Mouse (Mus musculus) C2C12 (cell line): ENCODE measurements around the gene Syn3. TPM values are rescaled to one million over a fixed set of nuclear protein-coding genes. Genes with fewer than 3 reads are reported as not detected.
A peak's percentile ranks its signal among the peaks of the same experiment; 100 is the strongest.
"Not testable (repeated sequence)": the region's sequence is repeated elsewhere in the genome, so short reads cannot be mapped to it uniquely, and the experiment has no call there.

Experiments
- H3K27me3 ChIP-seq: one replicate; pipeline ENCODE4 v1.6.1; 2011; ENCODE audit not compliant: control insufficient read depth, insufficient read depth, insufficient read length
- H3K36me3 ChIP-seq: one replicate; pipeline ENCODE4 v1.6.1; 2011; ENCODE audit not compliant: control insufficient read depth, insufficient read depth
- H3K4me3 ChIP-seq: one replicate; pipeline ENCODE4 v1.5.1; 2011; ENCODE audit warnings: mild to moderate bottlenecking, control low read depth; ENCODE audit not compliant: poor library complexity, insufficient read depth, severe bottlenecking
- H3K79me2 ChIP-seq: one replicate; pipeline ENCODE4 v1.6.1; 2011; ENCODE audit not compliant: control insufficient read depth, insufficient read depth
- H3K79me3 ChIP-seq: one replicate; pipeline ENCODE4 v1.6.1; 2011; ENCODE audit warnings: low read depth, control low read depth
- H3ac ChIP-seq: one replicate; pipeline ENCODE3; 2011; ENCODE audit warnings: low read depth; ENCODE audit not compliant: control insufficient read depth, insufficient read length
- CEBPB ChIP-seq: IDR thresholded peaks from one replicate; pipeline ENCODE4 v1.6.1; 2011; ENCODE audit warnings: low read depth, mild to moderate bottlenecking, control low read depth, moderate library complexity
- CTCF ChIP-seq: IDR thresholded peaks from one replicate; pipeline ENCODE4 v1.5.1; 2011; ENCODE audit not compliant: control insufficient read depth, insufficient read depth, insufficient read length
- FOSL1 ChIP-seq: IDR thresholded peaks from one replicate; pipeline ENCODE4 v1.8.0; 2011; ENCODE audit warnings: mild to moderate bottlenecking, low read length; ENCODE audit not compliant: poor library complexity, insufficient read depth, severe bottlenecking
- MAX ChIP-seq: IDR thresholded peaks from one replicate; pipeline ENCODE4 v1.6.1; 2011; ENCODE audit warnings: mild to moderate bottlenecking, control low read depth
- MYOD1 ChIP-seq: IDR thresholded peaks from one replicate; pipeline ENCODE4 v1.6.1; 2011; ENCODE audit warnings: low read depth; ENCODE audit not compliant: control insufficient read depth, insufficient read length
- MYOG ChIP-seq: IDR thresholded peaks from one replicate; pipeline ENCODE4 v1.6.1; 2011; ENCODE audit not compliant: control insufficient read depth, insufficient read length; ENCODE audit errors: extremely low read depth
- USF1 ChIP-seq: IDR thresholded peaks from one replicate; pipeline ENCODE4 v1.6.1; 2011; ENCODE audit warnings: low read depth, mild to moderate bottlenecking, control low read depth, moderate library complexity
- polyA plus RNA-seq: library from polyadenylated mRNA; unstranded; fragments of >200 nt; fragmentation: generic; extraction: Trizol; gene quantifications from one replicate; pipeline ENCODE4 v1.2.1, GENCODE M21; 2012; ENCODE audit warnings: missing spikeins

The Syn3 gene
- polyA plus RNA-seq, 1 experiment = 0.20 TPM

GRCm38 (mm10) chr10:86129046-86129445 is 369.6 kb downstream of the Syn3 start:
- no peaks in the 10 kb centered on the region for H3K79me3 ChIP-seq
- no peaks in the 10 kb centered on the region for H3K27me3 ChIP-seq
- no peaks in the 10 kb centered on the region for H3K36me3 ChIP-seq

GRCm38 (mm10) chr10:86126478-86126877 is 372.2 kb downstream of the Syn3 start:
- Histone ChIP-seq H3K79me2 (no peaks in the 10 kb centered on the region), H3K4me3 (no peak overlapping the region), H3K27me3 (no peaks in the 10 kb centered on the region), H3ac (no peak overlapping the region), H3K36me3 (no peaks in the 10 kb centered on the region), H3K79me3 (no peaks in the 10 kb centered on the region)
- TF ChIP-seq CEBPB (peak; percentile 58), MYOD1 (peak; percentile 81), MYOG (no peak), USF1 (no peak), FOSL1 (peak; percentile 27), MAX (peak; percentile 17)

More at GRCm38 (mm10) chr10:86129046-86129445, 369.6 kb downstream of the Syn3 start:
- Histone ChIP-seq H3K4me3 (no peak overlapping the region), H3K79me2 (no peaks in the 10 kb centered on the region), H3ac (no peak overlapping the region)
- no peak for TF ChIP-seq MYOG
- TF ChIP-seq MYOD1 = no peak
- TF ChIP-seq USF1 = no peak
- no peak for TF ChIP-seq CEBPB
- no peak for TF ChIP-seq CTCF
- no peak for TF ChIP-seq MAX
- no peak for TF ChIP-seq FOSL1

DNA sequence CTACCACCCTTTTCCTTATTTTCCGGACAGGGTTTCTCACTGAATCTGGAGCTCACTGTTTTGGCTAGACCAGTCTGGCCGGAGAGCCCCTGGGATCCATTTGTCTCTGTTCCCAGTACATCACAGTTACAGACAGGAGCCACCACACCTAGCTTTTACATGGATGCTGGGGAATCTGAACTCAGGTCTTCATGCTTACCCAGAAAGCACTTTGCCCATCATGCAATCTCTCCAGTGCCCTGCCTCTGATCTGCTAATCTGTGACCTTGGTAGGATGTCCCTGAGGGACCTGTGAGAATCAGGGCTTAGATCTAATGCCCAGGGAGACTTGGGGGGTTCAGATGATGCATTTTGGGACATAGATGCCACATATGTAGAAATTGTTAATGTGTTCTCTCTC is 373.3 kb downstream of the Syn3 start:
- no peaks in the 10 kb centered on the region for H3K79me3 ChIP-seq
- TF ChIP-seq MYOG = no peak
- no peak for TF ChIP-seq USF1
- TF ChIP-seq MYOD1 = no peak
- no peak for TF ChIP-seq CEBPB
- TF ChIP-seq CTCF = no peak
- TF ChIP-seq MAX = no peak
- TF ChIP-seq FOSL1 = no peak
- H3K36me3 ChIP-seq = no peaks in the 10 kb centered on the region
- no peak overlapping the region for H3K4me3 ChIP-seq
- H3K79me2 ChIP-seq = no peaks in the 10 kb centered on the region
- H3K27me3 ChIP-seq = no peaks in the 10 kb centered on the region
- H3ac ChIP-seq = no peak overlapping the region

DNA sequence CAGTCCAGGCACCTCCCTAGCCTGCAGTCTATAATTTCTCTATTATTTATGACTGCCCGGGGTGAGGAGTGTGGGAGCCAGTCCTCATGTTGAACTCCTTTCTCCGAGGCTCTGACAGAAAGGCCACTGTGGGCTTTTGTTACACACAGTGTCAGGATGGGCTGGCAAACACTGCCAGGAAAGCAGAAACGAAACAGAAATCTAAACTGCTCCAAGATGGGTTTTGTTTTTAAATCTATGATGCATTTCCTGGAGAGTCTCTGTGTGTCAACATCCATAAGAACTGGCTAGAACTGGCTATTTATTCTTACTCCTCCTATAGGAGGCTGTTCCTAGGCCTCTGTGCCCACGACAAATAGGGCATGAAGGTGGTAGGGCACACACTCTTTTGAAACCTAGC is 374.6 kb downstream of the Syn3 start:
- Histone ChIP-seq H3K79me3 (no peaks in the 10 kb centered on the region), H3K79me2 (no peaks in the 10 kb centered on the region), H3K27me3 (no peaks in the 10 kb centered on the region), H3ac (no peak overlapping the region), H3K36me3 (no peaks in the 10 kb centered on the region), H3K4me3 (no peak overlapping the region)
- no peak for TF ChIP-seq MYOD1

DNA sequence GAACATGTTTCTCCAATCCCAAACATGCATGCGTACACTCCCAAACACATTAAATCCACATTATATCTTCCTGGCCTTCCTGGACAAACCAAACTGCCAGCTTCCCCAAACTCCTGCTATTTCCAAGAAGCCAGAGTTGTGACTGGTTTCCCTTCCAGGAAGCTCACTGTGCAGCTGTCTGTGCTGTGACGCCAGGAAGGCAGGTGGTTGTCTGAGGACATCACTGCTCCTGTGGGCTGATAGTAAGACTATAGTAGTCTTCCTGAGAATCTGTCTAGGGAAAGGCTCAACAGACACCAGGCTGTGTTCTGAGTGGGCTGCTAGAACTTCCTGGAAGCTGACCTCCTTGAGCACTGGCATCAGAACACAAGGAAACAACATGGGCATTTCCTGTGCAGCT is 375.5 kb downstream of the Syn3 start:
- Histone ChIP-seq H3K36me3 (no peaks in the 10 kb centered on the region), H3K79me2 (no peaks in the 10 kb centered on the region)
- TF ChIP-seq USF1 (no peak), MYOD1 (peak; percentile 68), CTCF (no peak), MYOG (no peak)

GRCm38 (mm10) chr10:86122456-86122855 is 376.2 kb downstream of the Syn3 start:
- not testable (repeated sequence) for H3K79me2 ChIP-seq, H3K79me3 ChIP-seq, H3K27me3 ChIP-seq, H3K4me3 ChIP-seq, H3K36me3 ChIP-seq, H3ac ChIP-seq

More for the DNA sequence above, 375.5 kb downstream of the Syn3 start:
- Histone ChIP-seq H3K4me3 (no peak overlapping the region), H3K79me3 (no peaks in the 10 kb centered on the region), H3ac (no peak overlapping the region), H3K27me3 (no peaks in the 10 kb centered on the region)

GRCm38 (mm10) chr10:86116268-86116667 is 382.4 kb downstream of the Syn3 start:
- Histone ChIP-seq H3K79me3 (no peaks in the 10 kb centered on the region), H3K4me3 (no peak overlapping the region), H3K36me3 (no peaks in the 10 kb centered on the region), H3ac (no peak overlapping the region), H3K79me2 (no peaks in the 10 kb centered on the region), H3K27me3 (no peaks in the 10 kb centered on the region)
- TF ChIP-seq CEBPB (peak; percentile 19), CTCF (no peak), MYOD1 (no peak), USF1 (no peak), MAX (peak; percentile 20), MYOG (no peak), FOSL1 (peak; percentile 77)
